Mouse (Mus musculus) hindbrain, embryonic 12.5 days (tissue): ENCODE results near the gene Plekha4. TPM values are rescaled to one million over a fixed set of nuclear protein-coding genes. Genes with fewer than 3 reads are reported as not detected.
A peak's percentile ranks its signal among the peaks of the same experiment; 100 is the strongest.
"Not testable (repeated sequence)": the region's sequence is repeated elsewhere in the genome, so short reads cannot be mapped to it uniquely, and the experiment has no call there.

ENCODE experiments used
- ATAC-seq: fragments of 200-750 bp; cut with Nextera tagmentation; 2 replicates; pipeline ENCODE4 v1.8.0; 2017; ENCODE audit warnings: moderate TSS enrichment; ENCODE audit not compliant: low FRiP score
- H3K27ac ChIP-seq: fragments of 300-500 bp; sonication (generic); 2 replicates; pipeline ENCODE4 v1.5.1; 2016; ENCODE audit warnings: mild to moderate bottlenecking
- H3K27me3 ChIP-seq: fragments of 300-500 bp; sonication (generic); 2 replicates; pipeline ENCODE4 v1.6.1; 2016; ENCODE audit warnings: mild to moderate bottlenecking
- H3K36me3 ChIP-seq: fragments of 300-500 bp; sonication (generic); 2 replicates; pipeline ENCODE4 v1.6.1; 2016; ENCODE audit warnings: mild to moderate bottlenecking
- H3K4me1 ChIP-seq: fragments of 300-500 bp; sonication (generic); 2 replicates; pipeline ENCODE4 v1.6.1; 2016
- H3K4me2 ChIP-seq: fragments of 300-500 bp; sonication (generic); replicated peaks from 2 replicates; pipeline ENCODE4 v1.6.1; 2016; ENCODE audit warnings: mild to moderate bottlenecking
- H3K4me3 ChIP-seq: fragments of 300-500 bp; sonication (generic); 2 replicates; pipeline ENCODE4 v1.5.1; 2016; ENCODE audit warnings: mild to moderate bottlenecking
- H3K9ac ChIP-seq: fragments of 300-500 bp; sonication (generic); 2 replicates; pipeline ENCODE4 v1.6.1; 2016; ENCODE audit warnings: mild to moderate bottlenecking, moderate library complexity
- H3K9me3 ChIP-seq: fragments of 300-500 bp; sonication (generic); replicated peaks from 2 replicates; pipeline ENCODE4 v1.6.1; 2016; ENCODE audit warnings: mild to moderate bottlenecking
- WGBS: fragments of 180-500 bp; shearing (Covaris S2); methylation state at CpG from one replicate; pipeline ENCODE4 v1.1.7; 2016; 5-methylcytosine and 5-hydroxymethylcytosine counted together
- polyA plus RNA-seq: library from polyadenylated mRNA; unstranded; fragments of >200 nt; fragmentation: Nextera tagmentation; extraction: Ambion mirVana; gene quantifications from 2 replicates; pipeline ENCODE4 v1.2.1, GENCODE M21; 2016

Gene Plekha4
- polyA plus RNA-seq, 1 experiment from 2014 or later = 3.8 TPM

DNA sequence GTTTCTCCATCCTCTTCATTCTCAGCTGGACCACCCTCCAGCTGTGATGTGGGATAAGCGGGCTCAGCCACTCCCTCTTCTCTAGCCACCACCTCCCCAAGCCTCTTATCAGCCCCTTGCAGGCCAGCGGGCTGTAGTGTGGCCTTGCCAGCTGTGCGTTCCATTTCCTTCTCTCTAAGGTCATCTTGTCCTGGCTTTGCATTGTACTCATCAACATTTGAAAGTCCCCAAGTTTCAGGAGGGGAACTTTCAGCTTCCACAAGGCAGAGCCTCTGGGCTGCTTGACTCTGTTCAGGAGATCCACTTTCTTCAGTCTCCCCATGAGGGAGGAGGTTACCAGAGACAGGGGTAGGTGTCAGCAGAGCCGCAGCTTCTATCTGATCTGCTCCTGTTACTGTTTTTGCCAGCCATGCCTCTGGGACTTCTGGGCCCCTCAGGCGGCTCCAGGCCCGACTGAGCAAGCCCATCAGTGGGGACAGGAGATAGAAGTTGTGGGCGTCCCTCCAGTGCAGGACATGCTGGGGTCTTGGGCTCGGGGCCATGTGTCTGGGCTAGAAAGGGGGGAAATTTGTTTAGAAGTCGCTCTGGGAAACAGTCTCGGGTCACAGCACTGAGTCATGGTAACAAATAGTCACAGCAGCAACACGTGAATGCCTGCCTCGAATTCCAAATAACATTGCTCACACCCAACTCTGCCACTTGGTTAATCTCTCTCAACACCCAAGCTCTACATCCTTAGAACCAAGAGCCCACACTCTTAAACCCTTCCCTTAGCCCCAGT is 1.1 kb upstream of the Plekha4 start:
- H3K9ac ChIP-seq = peak overlapping the region; percentile 85
- peak overlapping the region; percentile 70 for H3K4me3 ChIP-seq
- H3K4me1 ChIP-seq = peaks cover 25% of the 10 kb centered on the region
- H3K27ac ChIP-seq = peak overlapping the region; percentile 78; the same call in 1 of the 2 replicates
- 28% methylated on average over 12 of the region's 12 CpGs for WGBS
- H3K9me3 ChIP-seq = no peaks in the 10 kb centered on the region
- no peak for ATAC-seq
- H3K4me2 ChIP-seq = peak overlapping the region; percentile 85
- peaks cover 3% of the 10 kb centered on the region; the same call in 1 of the 2 replicates for H3K27me3 ChIP-seq
- peaks cover 2% of the 10 kb centered on the region; the same call in 1 of the 2 replicates for H3K36me3 ChIP-seq

GRCm38 (mm10) chr7:45526474-45527120 is 467 bp downstream of the Plekha4 start:
- H3K4me1 ChIP-seq = peaks cover 25% of the 10 kb centered on the region
- peaks cover 3% of the 10 kb centered on the region; the same call in 1 of the 2 replicates for H3K27me3 ChIP-seq
- H3K27ac ChIP-seq = peak overlapping the region; percentile 66
- peak; percentile 48; the same call in 1 of the 2 replicates for ATAC-seq
- H3K4me3 ChIP-seq = peak overlapping the region; percentile 70
- peak overlapping the region; percentile 85 for H3K9ac ChIP-seq
- no peaks in the 10 kb centered on the region for H3K9me3 ChIP-seq
- 26% methylated on average over 7 of the region's 7 CpGs for WGBS
- H3K4me2 ChIP-seq = peak overlapping the region; percentile 85
- peaks cover 2% of the 10 kb centered on the region; the same call in 1 of the 2 replicates for H3K36me3 ChIP-seq

- peaks cover 25% of the 10 kb centered on the region for H3K4me1 ChIP-seq
- not testable (repeated sequence) for H3K27me3 ChIP-seq, H3K9me3 ChIP-seq, H3K9ac ChIP-seq, ATAC-seq, H3K4me2 ChIP-seq, H3K27ac ChIP-seq, H3K36me3 ChIP-seq, H3K4me3 ChIP-seq
- WGBS = 89% methylated on average over 6 of the region's 6 CpGs
Measured at GRCm38 (mm10) chr7:45527169-45527568, 1.0 kb downstream of the Plekha4 start.

DNA sequence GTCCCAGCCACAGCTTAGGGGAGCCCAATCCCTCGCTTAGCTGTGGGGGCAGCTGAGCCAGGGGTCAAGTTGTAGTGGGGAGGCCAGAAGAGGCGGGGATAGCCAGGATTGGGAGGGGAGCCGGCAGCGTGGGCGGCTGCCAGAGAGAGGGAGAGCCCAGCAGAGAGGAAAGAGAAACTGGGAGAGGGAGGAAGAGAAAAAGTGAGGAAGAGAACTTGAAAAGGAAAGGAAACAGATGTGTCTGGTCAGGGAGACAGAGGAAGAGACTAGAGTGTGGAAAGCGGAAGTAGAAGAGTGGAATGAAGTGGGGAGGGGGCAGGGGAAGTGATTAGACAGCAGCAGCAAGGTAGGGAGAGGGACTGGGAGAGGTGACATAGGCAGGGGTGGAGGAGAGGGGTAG is 3.3 kb downstream of the Plekha4 start:
- no peak overlapping the region for H3K4me3 ChIP-seq
- H3K4me1 ChIP-seq = peaks cover 15% of the 10 kb centered on the region
- peak overlapping the region; percentile 17 for H3K27ac ChIP-seq
- H3K4me2 ChIP-seq = 0 out of 2 replicates have a peak overlapping the region, but pooled peaks have one; percentile 3
- no peak overlapping the region for H3K9ac ChIP-seq
- peaks cover 3% of the 10 kb centered on the region for H3K27me3 ChIP-seq
- no peak for ATAC-seq
- H3K9me3 ChIP-seq = no peaks in the 10 kb centered on the region
- no peaks in the 10 kb centered on the region for H3K36me3 ChIP-seq
- WGBS = 27% methylated on average over 6 of the region's 6 CpGs

GRCm38 (mm10) chr7:45530643-45531042 is 4.5 kb downstream of the Plekha4 start:
- Histone ChIP-seq H3K9me3 (no peaks in the 10 kb centered on the region), H3K36me3 (no peaks in the 10 kb centered on the region), H3K27me3 (peaks cover 3% of the 10 kb centered on the region), H3K4me1 (peaks cover 4% of the 10 kb centered on the region), H3K4me2 (0 out of 2 replicates have a peak overlapping the region, but pooled peaks have one; percentile 21), H3K4me3 (no peak overlapping the region), H3K27ac (no peak overlapping the region), H3K9ac (no peak overlapping the region)
- 74% methylated on average over 2 of the region's 2 CpGs for WGBS
- ATAC-seq = no peak

- H3K4me3 ChIP-seq = no peak overlapping the region
- H3K9ac ChIP-seq = no peak overlapping the region
- H3K4me2 ChIP-seq = no peak overlapping the region
- H3K36me3 ChIP-seq = no peaks in the 10 kb centered on the region
- 77% methylated on average over 1 of the region's 1 CpGs for WGBS
- H3K27me3 ChIP-seq = no peaks in the 10 kb centered on the region; the same call in 1 of the 2 replicates
- ATAC-seq = no peak
- no peak overlapping the region for H3K27ac ChIP-seq
- no peaks in the 10 kb centered on the region for H3K9me3 ChIP-seq
- H3K4me1 ChIP-seq = peaks cover 4% of the 10 kb centered on the region
Measured at GRCm38 (mm10) chr7:45535676-45536075, 9.5 kb downstream of the Plekha4 start.

DNA sequence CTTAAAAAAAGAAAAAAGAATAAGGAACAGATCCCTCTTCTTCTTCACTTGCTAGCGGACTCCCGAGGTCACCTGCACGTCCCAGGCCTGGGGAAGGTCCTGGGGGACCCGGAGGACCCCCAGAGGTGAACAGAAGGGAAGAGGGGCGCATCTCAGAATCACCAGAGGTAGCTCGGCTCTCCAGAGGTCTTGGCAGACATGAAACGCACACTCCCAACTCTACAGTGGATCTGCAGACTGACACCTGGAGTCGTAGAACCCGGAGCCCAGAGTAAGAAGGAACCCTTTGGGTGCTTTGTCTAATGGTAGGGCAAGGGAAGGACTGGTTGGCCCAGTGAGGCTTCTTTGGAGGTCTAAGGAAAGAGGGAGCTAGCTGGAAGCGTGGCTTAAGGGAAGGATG is 11.5 kb downstream of the Plekha4 start:
- Histone ChIP-seq H3K27ac (no peak overlapping the region), H3K4me2 (peak overlapping the region; percentile 76), H3K9ac (peak overlapping the region; percentile 62; the same call in 1 of the 2 replicates), H3K36me3 (no peaks in the 10 kb centered on the region), H3K4me3 (peak overlapping the region; percentile 55), H3K27me3 (no peaks in the 10 kb centered on the region), H3K4me1 (peaks cover 4% of the 10 kb centered on the region), H3K9me3 (no peaks in the 10 kb centered on the region)
- no peak for ATAC-seq
- 78% methylated on average over 10 of the region's 10 CpGs for WGBS

GRCm38 (mm10) chr7:45538163-45539041 is 12.3 kb downstream of the Plekha4 start:
- no peak overlapping the region for H3K27ac ChIP-seq
- no peaks in the 10 kb centered on the region for H3K27me3 ChIP-seq
- WGBS = 5% methylated on average over 28 of the region's 29 CpGs
- H3K9me3 ChIP-seq = no peaks in the 10 kb centered on the region
- H3K9ac ChIP-seq = peak overlapping the region; percentile 62
- H3K36me3 ChIP-seq = no peaks in the 10 kb centered on the region
- peak overlapping the region; percentile 55 for H3K4me3 ChIP-seq
- peak overlapping the region; percentile 76 for H3K4me2 ChIP-seq
- ATAC-seq = peak; percentile 83
- peaks cover 4% of the 10 kb centered on the region for H3K4me1 ChIP-seq

GRCm38 (mm10) chr7:45539095-45539494 is 13.0 kb downstream of the Plekha4 start:
- H3K27ac ChIP-seq = no peak overlapping the region
- 82% methylated on average over 3 of the region's 3 CpGs for WGBS
- H3K27me3 ChIP-seq = no peaks in the 10 kb centered on the region
- H3K4me1 ChIP-seq = peaks cover 4% of the 10 kb centered on the region
- H3K9me3 ChIP-seq = no peaks in the 10 kb centered on the region
- no peak overlapping the region for H3K4me3 ChIP-seq
- H3K4me2 ChIP-seq = no peak overlapping the region
- no peak overlapping the region for H3K9ac ChIP-seq
- no peaks in the 10 kb centered on the region for H3K36me3 ChIP-seq
- ATAC-seq = peak; percentile 1; the same call in 1 of the 2 replicates

DNA sequence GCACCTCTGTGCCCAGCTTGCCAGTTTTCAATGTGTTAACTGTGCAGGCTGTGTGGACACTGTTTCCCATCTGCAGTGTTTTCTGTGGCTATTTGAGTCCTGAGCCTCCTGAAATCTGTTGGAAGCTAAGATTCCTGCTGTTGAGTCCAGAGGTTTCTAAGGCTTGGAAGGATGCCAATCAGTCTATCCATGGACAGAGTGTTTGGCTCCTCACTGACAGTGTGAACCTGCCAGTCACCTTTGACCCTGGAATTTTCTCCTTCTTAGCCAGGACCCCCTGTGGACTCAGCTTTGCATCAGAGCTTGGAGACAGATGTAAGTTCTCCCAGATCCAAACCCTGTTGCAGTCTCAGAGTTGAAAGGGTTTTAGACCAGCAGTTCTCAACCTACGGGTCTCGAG is 14.1 kb downstream of the Plekha4 start:
- Histone ChIP-seq H3K4me1 (peaks cover 4% of the 10 kb centered on the region), H3K27ac (no peak overlapping the region), H3K36me3 (no peaks in the 10 kb centered on the region), H3K9me3 (no peaks in the 10 kb centered on the region), H3K4me2 (no peak overlapping the region), H3K9ac (no peak overlapping the region), H3K27me3 (no peaks in the 10 kb centered on the region), H3K4me3 (no peak overlapping the region)
- ATAC-seq = no peak
- 72% methylated on average over 2 of the region's 2 CpGs for WGBS

DNA sequence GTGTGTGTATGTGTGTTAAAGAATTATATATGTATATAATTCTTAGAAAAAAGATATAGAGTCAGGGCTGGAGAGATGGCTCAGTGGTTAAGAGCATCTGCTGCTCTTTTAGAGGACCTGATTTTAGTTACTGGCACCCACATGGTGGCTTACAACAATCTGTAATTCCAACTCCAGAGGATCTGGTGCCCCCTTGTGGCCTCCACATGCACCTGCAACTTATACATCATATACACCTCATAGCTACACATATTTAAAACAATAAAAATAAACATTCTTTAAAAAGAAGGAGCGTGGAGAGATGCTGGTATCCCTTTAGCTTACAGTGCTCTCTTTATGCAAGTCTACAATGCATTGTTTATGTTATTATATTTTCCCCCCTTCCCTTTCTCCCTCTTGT is 18.4 kb downstream of the Plekha4 start:
- no peak overlapping the region for H3K9ac ChIP-seq
- ATAC-seq = no peak
- H3K9me3 ChIP-seq = no peaks in the 10 kb centered on the region
- no peaks in the 10 kb centered on the region for H3K4me1 ChIP-seq
- no peaks in the 10 kb centered on the region for H3K36me3 ChIP-seq
- 89% methylated on average over 1 of the region's 1 CpGs for WGBS
- H3K4me2 ChIP-seq = no peak overlapping the region
- H3K27me3 ChIP-seq = no peaks in the 10 kb centered on the region
- H3K27ac ChIP-seq = no peak overlapping the region
- no peak overlapping the region for H3K4me3 ChIP-seq
